Mouse (Mus musculus): ENCODE data around the gene Rgl1. TPM values are rescaled to one million over a fixed set of nuclear protein-coding genes. Genes with fewer than 3 reads are reported as not detected.

The Rgl1 gene
- polyA plus RNA-seq, 1 experiment from 2014 or later = 34.8 TPM

DNA sequence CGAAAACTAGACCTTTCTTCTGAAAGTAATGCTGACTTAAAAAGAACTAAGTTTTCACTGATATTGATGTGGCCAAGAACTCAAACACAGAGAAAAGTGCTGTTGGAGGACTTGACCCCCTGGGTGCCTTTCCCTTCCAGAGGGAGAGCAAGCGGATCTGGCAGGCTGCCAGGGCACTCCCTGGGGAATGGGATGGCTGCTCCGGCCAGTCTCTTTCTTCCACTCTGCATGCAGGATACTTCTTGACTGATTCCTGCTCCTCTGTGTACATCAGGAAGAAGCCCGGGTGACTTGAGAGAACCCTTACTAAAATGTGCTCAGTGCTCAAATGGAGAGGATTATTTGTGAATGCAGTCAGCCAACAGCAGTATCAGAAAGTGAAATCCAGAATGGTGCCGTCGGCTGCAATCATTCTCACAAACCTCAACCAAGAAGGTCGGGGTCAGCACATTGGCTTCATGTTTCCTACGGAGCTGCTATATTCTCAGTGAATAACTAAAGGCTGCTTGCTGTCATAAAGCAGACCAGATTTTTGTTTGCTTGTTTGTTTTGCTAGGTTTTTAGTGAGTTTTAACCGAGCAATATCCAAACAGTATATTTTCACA lies 176.7 kb downstream of the Rgl1 start:
- no peak overlapping the region for H3K27ac ChIP-seq (ENCODE audit: low read depth, low read length)

DNA sequence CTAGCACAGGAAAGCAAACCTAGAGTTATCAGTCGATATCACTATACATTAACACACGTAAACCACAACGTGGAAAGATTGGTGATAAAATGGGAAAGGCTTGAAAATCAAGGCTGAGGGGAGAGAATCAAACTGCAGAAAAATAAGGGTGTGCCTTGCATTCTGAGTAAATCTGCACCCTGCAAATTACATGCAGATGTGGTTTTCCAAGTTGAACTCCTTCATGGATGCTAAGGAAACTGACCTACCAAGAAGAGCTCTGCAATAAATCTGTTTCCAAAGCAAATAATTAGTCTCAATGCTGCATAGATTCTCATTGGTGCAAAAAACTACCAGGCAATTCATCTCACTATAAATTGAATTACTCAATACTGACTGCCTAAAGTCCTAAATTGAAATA lies 178.7 kb downstream of the Rgl1 start:
- 86% methylated on average over 3 of the region's 3 CpGs for WGBS
- Histone ChIP-seq H3K27me3 (ENCODE audit: control insufficient read depth, insufficient read depth, low read length) (no peaks in the 10 kb centered on the region), H3K9me3 (ENCODE audit: control insufficient read depth, low read length) (no peaks in the 10 kb centered on the region), H3K4me2 (ENCODE audit: low read depth) (no peak overlapping the region), H3K4me3 (ENCODE audit: low read depth, low read length) (no peak overlapping the region), H3K4me1 (ENCODE audit: control insufficient read depth, insufficient read depth, low read length) (peaks cover 11% of the 10 kb centered on the region; the same call in 1 of the 2 replicates), H3K36me3 (ENCODE audit: control insufficient read depth, insufficient read depth, low read length) (no peaks in the 10 kb centered on the region), H3K9ac (ENCODE audit: low read length) (no peak overlapping the region), H3K27ac (ENCODE audit: low read depth, low read length) (no peak overlapping the region)
- DNase-seq (ENCODE audit: low spot score) (no peak), ATAC-seq (ENCODE audit: insufficient read depth, low FRiP score, low TSS enrichment) (no peak)

More for the DNA sequence above, 176.7 kb downstream of the Rgl1 start:
- Histone ChIP-seq H3K36me3 (ENCODE audit: control insufficient read depth, insufficient read depth, low read length) (no peaks in the 10 kb centered on the region), H3K4me3 (ENCODE audit: low read depth, low read length) (no peak overlapping the region), H3K27me3 (ENCODE audit: control insufficient read depth, insufficient read depth, low read length) (no peaks in the 10 kb centered on the region), H3K4me2 (ENCODE audit: low read depth) (no peak overlapping the region), H3K9ac (ENCODE audit: low read length) (no peak overlapping the region), H3K9me3 (ENCODE audit: control insufficient read depth, low read length) (no peaks in the 10 kb centered on the region), H3K4me1 (ENCODE audit: control insufficient read depth, insufficient read depth, low read length) (peaks cover 9% of the 10 kb centered on the region; the same call in 1 of the 2 replicates)
- DNase-seq (ENCODE audit: low spot score) (peak; percentile 57), ATAC-seq (ENCODE audit: insufficient read depth, low FRiP score, low TSS enrichment) (no peak)
- WGBS = 52% methylated on average over 9 of the region's 9 CpGs

DNA sequence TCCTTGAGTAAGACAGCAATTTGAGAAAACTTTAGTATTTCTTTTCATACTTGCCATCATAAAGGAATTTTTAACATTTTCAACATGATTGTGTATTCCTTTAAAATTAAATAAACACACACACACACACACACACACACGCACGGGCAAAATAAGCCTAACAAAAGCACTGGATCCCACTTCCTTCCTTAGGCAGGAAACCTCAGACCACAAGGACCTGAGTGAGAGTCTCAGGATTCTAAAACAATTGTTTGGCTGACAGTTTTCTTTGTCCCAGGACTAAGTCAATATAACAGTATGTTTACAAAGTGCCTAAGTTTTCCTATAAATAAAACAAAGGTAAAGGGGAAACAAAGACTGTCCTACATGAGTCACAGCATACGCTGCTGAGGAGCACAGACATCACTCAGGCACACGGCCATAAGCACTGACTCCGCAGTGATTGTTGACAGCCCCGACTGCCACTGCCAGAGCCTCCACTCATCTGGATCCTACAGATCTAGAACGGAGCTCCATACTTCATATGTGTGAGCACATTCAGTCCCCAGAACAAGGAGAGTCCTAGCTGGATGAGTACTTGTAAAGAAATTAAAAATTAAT lies 180.7 kb downstream of the Rgl1 start:
- Histone ChIP-seq H3K4me1 (ENCODE audit: control insufficient read depth, insufficient read depth, low read length) (peaks cover 11% of the 10 kb centered on the region; the same call in 1 of the 2 replicates), H3K36me3 (ENCODE audit: control insufficient read depth, insufficient read depth, low read length) (no peaks in the 10 kb centered on the region), H3K4me2 (ENCODE audit: low read depth) (no peak overlapping the region), H3K27ac (ENCODE audit: low read depth, low read length) (no peak overlapping the region), H3K27me3 (ENCODE audit: control insufficient read depth, insufficient read depth, low read length) (no peaks in the 10 kb centered on the region), H3K9ac (ENCODE audit: low read length) (no peak overlapping the region), H3K9me3 (ENCODE audit: control insufficient read depth, low read length) (no peaks in the 10 kb centered on the region), H3K4me3 (ENCODE audit: low read depth, low read length) (no peak overlapping the region)
- no peak for ATAC-seq (ENCODE audit: insufficient read depth, low FRiP score, low TSS enrichment)
- no peak for DNase-seq (ENCODE audit: low spot score)
- 78% methylated on average over 7 of the region's 7 CpGs for WGBS

DNA sequence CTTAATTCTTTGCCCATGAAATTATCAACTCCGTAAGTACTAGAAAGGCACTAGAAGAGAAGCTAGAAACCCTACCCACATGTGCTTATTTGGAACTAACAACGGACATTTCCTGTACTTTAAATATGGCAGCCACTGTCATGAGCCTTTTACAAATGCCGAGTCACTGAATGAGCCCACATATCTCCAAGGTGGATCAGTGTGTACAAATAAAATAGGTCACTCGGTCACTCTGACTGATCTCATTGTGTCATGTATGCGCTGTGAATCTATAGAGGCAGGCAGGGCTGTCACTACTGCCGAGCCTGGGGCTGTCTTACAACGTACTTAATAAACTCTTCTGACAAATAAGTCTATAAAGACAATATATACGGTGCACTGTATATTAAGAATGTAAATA lies 181.2 kb downstream of the Rgl1 start:
- no peak overlapping the region for H3K4me2 ChIP-seq (ENCODE audit: low read depth)
- DNase-seq (ENCODE audit: low spot score) (no peak), ATAC-seq (ENCODE audit: insufficient read depth, low FRiP score, low TSS enrichment) (no peak)
- peaks cover 8% of the 10 kb centered on the region; the same call in 1 of the 2 replicates for H3K4me1 ChIP-seq (ENCODE audit: control insufficient read depth, insufficient read depth, low read length)
- no peak overlapping the region for H3K4me3 ChIP-seq (ENCODE audit: low read depth, low read length)
- H3K9me3 ChIP-seq (ENCODE audit: control insufficient read depth, low read length) = no peaks in the 10 kb centered on the region
- 81% methylated on average over 8 of the region's 8 CpGs for WGBS
- H3K27me3 ChIP-seq (ENCODE audit: control insufficient read depth, insufficient read depth, low read length) = no peaks in the 10 kb centered on the region
- no peak overlapping the region for H3K9ac ChIP-seq (ENCODE audit: low read length)
- H3K36me3 ChIP-seq (ENCODE audit: control insufficient read depth, insufficient read depth, low read length) = no peaks in the 10 kb centered on the region
- no peak overlapping the region for H3K27ac ChIP-seq (ENCODE audit: low read depth, low read length)

DNA sequence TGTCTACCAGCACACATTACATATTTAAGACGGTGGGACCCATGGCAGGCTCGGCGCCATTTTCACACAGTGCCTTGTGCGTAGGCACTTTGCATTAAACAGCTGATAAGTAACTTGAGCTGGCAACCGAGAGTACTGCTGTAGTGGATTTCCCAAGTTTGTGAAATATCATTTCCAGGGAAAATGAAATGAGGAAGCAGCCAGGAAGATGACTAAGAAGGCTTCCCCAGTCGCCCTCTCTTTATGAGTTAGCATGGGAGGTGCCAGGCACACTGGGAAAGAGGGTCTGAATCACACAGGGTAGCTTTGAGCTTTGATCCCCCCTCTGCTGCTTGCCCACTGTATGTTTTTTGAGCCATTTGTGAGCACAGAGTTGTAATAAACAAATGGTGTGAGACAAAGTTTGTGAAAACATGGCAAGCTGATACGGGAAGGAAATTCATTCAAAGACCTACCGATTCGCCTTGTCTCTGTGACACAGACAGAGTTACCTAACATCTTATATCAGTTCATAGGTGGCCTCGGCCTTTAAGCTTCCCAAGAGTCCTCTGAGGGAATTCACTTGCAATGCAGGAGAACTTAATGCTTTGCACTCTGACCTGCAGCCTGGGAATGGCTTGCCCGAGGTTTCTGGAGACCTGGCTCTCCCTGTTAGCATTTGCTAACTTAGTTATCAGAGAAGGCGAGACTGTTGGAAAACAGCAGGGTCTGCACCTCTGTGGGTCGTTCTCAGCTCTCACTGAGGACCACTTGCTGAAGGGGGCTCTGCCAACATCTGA lies 184.8 kb downstream of the Rgl1 start:
- H3K27me3 ChIP-seq (ENCODE audit: control insufficient read depth, insufficient read depth, low read length) = no peaks in the 10 kb centered on the region

DNA sequence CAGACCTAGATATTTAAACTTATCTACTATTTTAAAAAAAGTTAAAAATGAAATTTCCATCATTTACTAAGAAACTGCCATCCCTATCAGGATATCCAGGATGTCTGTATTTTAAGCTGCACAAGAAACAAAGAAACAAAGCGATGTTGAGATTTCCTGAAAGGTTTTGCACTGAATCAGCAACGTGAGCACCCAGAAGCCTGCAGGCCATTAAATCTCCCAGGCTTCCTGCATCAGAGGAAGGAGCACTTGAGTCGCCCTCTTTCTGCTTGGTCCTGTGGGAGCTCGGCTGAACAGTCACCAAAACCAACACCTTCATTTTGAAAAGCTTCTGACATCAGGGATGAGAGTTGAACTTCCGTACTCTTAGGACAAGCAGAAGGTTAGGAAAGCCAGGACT lies 187.2 kb downstream of the Rgl1 start:
- Histone ChIP-seq H3K9me3 (ENCODE audit: control insufficient read depth, low read length) (no peaks in the 10 kb centered on the region), H3K4me3 (ENCODE audit: low read depth, low read length) (no peak overlapping the region), H3K4me1 (ENCODE audit: control insufficient read depth, insufficient read depth, low read length) (peaks cover 18% of the 10 kb centered on the region), H3K36me3 (ENCODE audit: control insufficient read depth, insufficient read depth, low read length) (no peaks in the 10 kb centered on the region), H3K4me2 (ENCODE audit: low read depth) (no peak overlapping the region), H3K27me3 (ENCODE audit: control insufficient read depth, insufficient read depth, low read length) (no peaks in the 10 kb centered on the region), H3K9ac (ENCODE audit: low read length) (no peak overlapping the region), H3K27ac (ENCODE audit: low read depth, low read length) (no peak overlapping the region)
- WGBS = 80% methylated on average over 5 of the region's 5 CpGs
- ATAC-seq (ENCODE audit: insufficient read depth, low FRiP score, low TSS enrichment) (no peak), DNase-seq (ENCODE audit: low spot score) (no peak)

More for the DNA sequence above, 184.8 kb downstream of the Rgl1 start:
- no peak overlapping the region for H3K9ac ChIP-seq (ENCODE audit: low read length)
- H3K36me3 ChIP-seq (ENCODE audit: control insufficient read depth, insufficient read depth, low read length) = no peaks in the 10 kb centered on the region
- ATAC-seq (ENCODE audit: insufficient read depth, low FRiP score, low TSS enrichment) (no peak), DNase-seq (ENCODE audit: low spot score) (no peak)
- H3K4me3 ChIP-seq (ENCODE audit: low read depth, low read length) = no peak overlapping the region
- no peak overlapping the region for H3K4me2 ChIP-seq (ENCODE audit: low read depth)
- 0 out of 2 replicates have a peak overlapping the region, but pooled peaks have one; percentile 8 for H3K27ac ChIP-seq (ENCODE audit: low read depth, low read length)
- H3K4me1 ChIP-seq (ENCODE audit: control insufficient read depth, insufficient read depth, low read length) = peaks cover 9% of the 10 kb centered on the region
- WGBS = 73% methylated on average over 13 of the region's 13 CpGs
- no peaks in the 10 kb centered on the region for H3K9me3 ChIP-seq (ENCODE audit: control insufficient read depth, low read length)

DNA sequence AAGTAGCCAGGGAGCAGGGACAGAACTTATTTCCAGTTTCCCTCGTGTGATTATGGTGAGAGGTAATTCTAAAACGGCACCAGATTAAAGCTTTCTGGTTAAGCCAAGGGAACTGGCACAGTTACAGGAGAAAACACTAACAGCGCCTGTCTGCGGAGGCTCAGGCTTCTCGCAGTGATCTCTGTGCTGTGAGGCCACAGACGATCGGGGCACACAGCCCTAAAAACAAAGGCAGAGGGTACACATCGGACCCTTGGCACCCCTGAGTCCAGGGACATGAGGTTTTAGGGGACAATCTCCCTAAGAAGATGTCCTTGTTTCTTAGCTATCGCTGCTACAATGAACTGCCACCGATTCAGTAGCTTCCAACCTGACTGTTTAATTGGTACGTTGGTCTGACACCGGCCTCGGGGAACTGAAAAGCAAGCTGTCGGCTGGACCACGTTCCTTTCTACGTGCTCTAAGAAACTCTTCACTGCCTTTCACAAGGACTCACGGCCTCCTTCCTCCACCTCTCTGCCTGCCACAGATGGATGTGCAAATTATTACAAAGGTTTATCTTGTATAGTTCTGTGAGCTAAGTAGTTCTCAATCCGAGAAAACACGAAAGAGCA lies 187.9 kb downstream of the Rgl1 start:
- H3K9ac ChIP-seq (ENCODE audit: low read length) = no peak overlapping the region
- H3K4me1 ChIP-seq (ENCODE audit: control insufficient read depth, insufficient read depth, low read length) = peaks cover 24% of the 10 kb centered on the region
- ATAC-seq (ENCODE audit: insufficient read depth, low FRiP score, low TSS enrichment) = no peak
- no peaks in the 10 kb centered on the region for H3K9me3 ChIP-seq (ENCODE audit: control insufficient read depth, low read length)
- no peaks in the 10 kb centered on the region for H3K36me3 ChIP-seq (ENCODE audit: control insufficient read depth, insufficient read depth, low read length)
- no peak overlapping the region for H3K27ac ChIP-seq (ENCODE audit: low read depth, low read length)
- no peak overlapping the region for H3K4me2 ChIP-seq (ENCODE audit: low read depth)
- no peaks in the 10 kb centered on the region for H3K27me3 ChIP-seq (ENCODE audit: control insufficient read depth, insufficient read depth, low read length)
- 68% methylated on average over 19 of the region's 19 CpGs for WGBS
- DNase-seq (ENCODE audit: low spot score) = no peak
- no peak overlapping the region for H3K4me3 ChIP-seq (ENCODE audit: low read depth, low read length)

DNA sequence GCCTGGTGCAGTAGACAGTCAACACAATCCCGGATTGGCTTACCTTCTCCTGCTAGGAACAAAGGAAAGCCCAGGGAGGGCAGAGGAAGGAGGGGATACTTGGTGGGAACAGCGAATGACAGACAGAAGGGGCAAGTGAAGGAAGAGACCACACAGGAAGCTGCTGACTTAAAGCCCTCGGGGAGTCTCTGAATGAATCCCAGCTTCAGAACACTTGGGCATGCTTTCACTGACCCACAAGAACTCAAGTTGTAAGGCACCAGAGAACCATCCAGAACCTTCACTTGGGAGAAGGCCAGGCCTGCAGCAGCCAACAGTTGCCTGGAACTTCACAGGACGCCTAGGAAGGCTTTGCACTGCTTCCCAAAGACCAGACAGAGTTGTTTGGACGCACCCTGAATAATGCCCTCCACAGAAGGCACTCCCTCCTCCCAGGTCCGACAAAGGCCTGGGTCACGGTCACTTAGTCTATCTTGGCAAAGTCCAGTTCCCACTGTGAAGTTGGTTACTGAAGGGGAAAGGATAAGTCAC lies 189.5 kb downstream of the Rgl1 start:
- Histone ChIP-seq H3K4me2 (ENCODE audit: low read depth) (no peak overlapping the region), H3K4me1 (ENCODE audit: control insufficient read depth, insufficient read depth, low read length) (peaks cover 29% of the 10 kb centered on the region), H3K9me3 (ENCODE audit: control insufficient read depth, low read length) (no peaks in the 10 kb centered on the region), H3K4me3 (ENCODE audit: low read depth, low read length) (no peak overlapping the region), H3K27ac (ENCODE audit: low read depth, low read length) (no peak overlapping the region), H3K9ac (ENCODE audit: low read length) (0 out of 2 replicates have a peak overlapping the region, but pooled peaks have one; percentile 26), H3K27me3 (ENCODE audit: control insufficient read depth, insufficient read depth, low read length) (no peaks in the 10 kb centered on the region), H3K36me3 (ENCODE audit: control insufficient read depth, insufficient read depth, low read length) (no peaks in the 10 kb centered on the region)
- ATAC-seq (ENCODE audit: insufficient read depth, low FRiP score, low TSS enrichment) (no peak), DNase-seq (ENCODE audit: low spot score) (no peak)
- WGBS = 21% methylated on average over 7 of the region's 7 CpGs

Data from neural tube, embryonic 11.5 days (tissue).